Mouse (Mus musculus): ENCODE results near the gene Ints5. TPM values are rescaled to one million over a fixed set of nuclear protein-coding genes. Genes with fewer than 3 reads are reported as not detected.

Gene Ints5
- polyA plus RNA-seq, 1 experiment: 17.7 TPM

- no peak for DNase-seq
- Histone ChIP-seq H3K27ac (ENCODE audit: insufficient read depth, low read length) (no peak overlapping the region), H3K4me1 (ENCODE audit: control insufficient read depth, insufficient read depth, low read length) (peaks cover 5% of the 10 kb centered on the region; the same call in 1 of the 2 replicates), H3K27me3 (ENCODE audit: control insufficient read depth, insufficient read depth, low read length) (no peaks in the 10 kb centered on the region), H3K4me3 (replicated peaks; ENCODE audit: insufficient read depth, low read depth, low read length) (no peak overlapping the region)
- 91% methylated on average over 12 of the region's 12 CpGs for WGBS
- TF ChIP-seq POLR2A (IDR thresholded peaks at IDR 0.05; ENCODE audit: borderline replicate concordance, insufficient read depth, low read length) (no peak), CTCF (IDR thresholded peaks at IDR 0.05; ENCODE audit: borderline replicate concordance, insufficient read depth, low read depth, low read length) (no peak)
Measured at GRCm38 (mm10) chr19:8927891-8928525, 35.2 kb downstream of the Ints5 start.

DNA sequence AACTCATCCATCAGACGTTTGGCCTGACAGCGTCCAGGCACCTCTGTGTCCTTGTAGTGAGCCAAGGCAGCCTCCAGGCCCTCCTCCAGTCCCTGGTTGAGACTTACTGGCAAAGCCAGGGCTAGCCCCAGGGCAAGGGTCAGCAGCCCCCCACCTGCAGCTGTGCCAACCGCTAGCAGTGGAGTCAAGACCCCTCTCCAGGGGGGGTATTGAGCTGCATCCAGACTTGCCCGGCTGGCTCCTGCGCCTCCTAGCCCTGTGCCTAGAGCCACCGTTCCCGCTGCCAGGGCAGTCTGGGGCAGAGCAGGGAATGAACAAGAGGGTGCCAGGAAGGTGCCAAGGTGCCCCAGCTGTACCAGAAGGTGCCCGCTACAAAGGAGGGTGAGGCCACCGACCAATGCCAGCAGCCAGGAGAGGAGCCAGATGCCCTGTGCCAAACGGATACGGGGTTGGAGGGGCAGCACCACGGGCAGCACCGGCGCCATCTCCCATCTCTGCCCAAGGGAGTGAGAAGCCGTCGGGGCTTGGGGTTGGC lies 36.0 kb downstream of the Ints5 start:
- peak overlapping the region; percentile 41 for H3K27ac ChIP-seq (ENCODE audit: insufficient read depth, low read length)
- H3K27me3 ChIP-seq (ENCODE audit: control insufficient read depth, insufficient read depth, low read length): no peaks in the 10 kb centered on the region
- H3K4me3 ChIP-seq (replicated peaks; ENCODE audit: insufficient read depth, low read depth, low read length): peak overlapping the region; percentile 68
- peaks cover 5% of the 10 kb centered on the region; the same call in 1 of the 2 replicates for H3K4me1 ChIP-seq (ENCODE audit: control insufficient read depth, insufficient read depth, low read length)
- peak in 1 of 2 experiments; percentile 67 for DNase-seq
- TF ChIP-seq POLR2A (IDR thresholded peaks at IDR 0.05; ENCODE audit: borderline replicate concordance, insufficient read depth, low read length) (no peak), CTCF (IDR thresholded peaks at IDR 0.05; ENCODE audit: borderline replicate concordance, insufficient read depth, low read depth, low read length) (no peak)
- WGBS: 4% methylated on average over 16 of the region's 16 CpGs

GRCm38 (mm10) chr19:8929224-8930088 lies 36.7 kb downstream of the Ints5 start, which contains the start of the genes Rom1 and Eml3:
TSS of gene Rom1 (minus strand) at chr19:8929356.
TSS of gene Eml3 (plus strand) at chr19:8929552.
- Histone ChIP-seq H3K4me3 (replicated peaks; ENCODE audit: insufficient read depth, low read depth, low read length) (peak within 1 kb of the TSS; percentile 68), H3K27ac (ENCODE audit: insufficient read depth, low read length) (peak within 1 kb of the TSS; percentile 73), H3K4me1 (ENCODE audit: control insufficient read depth, insufficient read depth, low read length) (peaks cover 5% of the 10 kb centered on the region; the same call in 1 of the 2 replicates), H3K27me3 (ENCODE audit: control insufficient read depth, insufficient read depth, low read length) (no peaks in the 10 kb centered on the region)
- under 1% methylated on average over 59 of the region's 74 CpGs for WGBS
- peak; percentile 77 to 85 for DNase-seq
- no peak for TF ChIP-seq CTCF (IDR thresholded peaks at IDR 0.05; ENCODE audit: borderline replicate concordance, insufficient read depth, low read depth, low read length)
- TF ChIP-seq POLR2A (IDR thresholded peaks at IDR 0.05; ENCODE audit: borderline replicate concordance, insufficient read depth, low read length): no peak

DNA sequence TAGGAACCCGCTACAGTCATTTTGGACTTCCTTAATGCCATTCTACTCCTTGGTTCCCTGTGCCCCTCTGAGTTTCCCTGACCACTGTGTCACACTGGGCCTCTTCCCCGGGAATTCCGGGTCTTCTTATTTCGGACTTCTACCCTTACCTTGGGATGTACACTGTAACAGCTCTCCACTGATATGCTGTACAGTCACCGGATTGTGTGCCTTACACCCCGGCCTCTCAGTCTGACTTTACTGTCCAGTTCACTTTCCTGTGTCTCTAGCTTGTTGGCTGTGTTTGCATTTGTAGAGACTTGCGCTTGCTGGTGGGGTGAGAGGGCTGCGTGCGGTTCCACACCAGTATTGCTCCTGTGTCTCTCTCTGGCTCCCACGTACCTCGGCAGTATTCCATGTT lies 37.3 kb downstream of the Ints5 start:
- no peak for TF ChIP-seq CTCF (IDR thresholded peaks at IDR 0.05; ENCODE audit: borderline replicate concordance, insufficient read depth, low read depth, low read length)
- no peak for TF ChIP-seq POLR2A (IDR thresholded peaks at IDR 0.05; ENCODE audit: borderline replicate concordance, insufficient read depth, low read length)
- H3K4me3 ChIP-seq (replicated peaks; ENCODE audit: insufficient read depth, low read depth, low read length): peak overlapping the region; percentile 68
- peak overlapping the region; percentile 73 for H3K27ac ChIP-seq (ENCODE audit: insufficient read depth, low read length)

DNA sequence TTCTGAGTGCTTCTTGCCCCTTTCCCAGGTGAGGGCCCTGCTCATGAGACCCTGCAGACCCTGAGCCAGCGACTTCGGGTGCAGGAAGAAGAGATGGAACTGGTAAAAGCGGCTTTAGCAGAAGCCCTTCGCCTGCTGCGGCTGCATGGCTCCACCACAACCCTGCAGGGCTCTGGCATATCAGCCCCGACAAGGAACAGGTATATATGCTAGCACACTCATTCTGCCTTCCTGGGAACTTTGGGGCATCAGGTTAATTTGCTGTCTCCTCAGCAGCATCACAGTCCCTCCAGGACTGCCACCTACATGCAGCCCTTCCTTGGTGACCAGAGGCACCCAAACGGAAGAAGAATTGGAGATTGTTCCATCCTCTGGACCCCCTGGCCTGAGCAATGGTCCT lies 38.0 kb downstream of the Ints5 start:
- H3K27me3 ChIP-seq (ENCODE audit: control insufficient read depth, insufficient read depth, low read length): no peaks in the 10 kb centered on the region
- WGBS: 85% methylated on average over 7 of the region's 7 CpGs
- H3K4me1 ChIP-seq (ENCODE audit: control insufficient read depth, insufficient read depth, low read length): peaks cover 5% of the 10 kb centered on the region; the same call in 1 of the 2 replicates
- DNase-seq: no peak
- TF ChIP-seq CTCF (IDR thresholded peaks at IDR 0.05; ENCODE audit: borderline replicate concordance, insufficient read depth, low read depth, low read length): no peak
- TF ChIP-seq POLR2A (IDR thresholded peaks at IDR 0.05; ENCODE audit: borderline replicate concordance, insufficient read depth, low read length): no peak
- no peak overlapping the region for H3K4me3 ChIP-seq (replicated peaks; ENCODE audit: insufficient read depth, low read depth, low read length)
- H3K27ac ChIP-seq (ENCODE audit: insufficient read depth, low read length): no peak overlapping the region

More for the DNA sequence above, 37.3 kb downstream of the Ints5 start:
- peaks cover 5% of the 10 kb centered on the region; the same call in 1 of the 2 replicates for H3K4me1 ChIP-seq (ENCODE audit: control insufficient read depth, insufficient read depth, low read length)
- DNase-seq: no peak
- 18% methylated on average over 11 of the region's 11 CpGs for WGBS
- no peaks in the 10 kb centered on the region for H3K27me3 ChIP-seq (ENCODE audit: control insufficient read depth, insufficient read depth, low read length)

GRCm38 (mm10) chr19:8936736-8937135 lies 43.9 kb downstream of the Ints5 start:
- 82% methylated on average over 2 of the region's 2 CpGs for WGBS
- TF ChIP-seq CTCF (IDR thresholded peaks at IDR 0.05; ENCODE audit: borderline replicate concordance, insufficient read depth, low read depth, low read length): no peak
- no peak for TF ChIP-seq POLR2A (IDR thresholded peaks at IDR 0.05; ENCODE audit: borderline replicate concordance, insufficient read depth, low read length)
- DNase-seq: no peak
- no peak overlapping the region for H3K4me3 ChIP-seq (replicated peaks; ENCODE audit: insufficient read depth, low read depth, low read length)
- no peak overlapping the region for H3K27ac ChIP-seq (ENCODE audit: insufficient read depth, low read length)
- H3K27me3 ChIP-seq (ENCODE audit: control insufficient read depth, insufficient read depth, low read length): no peaks in the 10 kb centered on the region
- peaks cover 4% of the 10 kb centered on the region; the same call in 1 of the 2 replicates for H3K4me1 ChIP-seq (ENCODE audit: control insufficient read depth, insufficient read depth, low read length)

GRCm38 (mm10) chr19:8940526-8941133 lies 47.8 kb downstream of the Ints5 start:
- TF ChIP-seq CTCF (IDR thresholded peaks at IDR 0.05; ENCODE audit: borderline replicate concordance, insufficient read depth, low read depth, low read length) (no peak), POLR2A (IDR thresholded peaks at IDR 0.05; ENCODE audit: borderline replicate concordance, insufficient read depth, low read length) (no peak)
- 80% methylated on average over 15 of the region's 15 CpGs for WGBS

More at GRCm38 (mm10) chr19:8940526-8941133, 47.8 kb downstream of the Ints5 start:
- H3K4me1 ChIP-seq (ENCODE audit: control insufficient read depth, insufficient read depth, low read length): peaks cover 10% of the 10 kb centered on the region
- H3K27me3 ChIP-seq (ENCODE audit: control insufficient read depth, insufficient read depth, low read length): no peaks in the 10 kb centered on the region
- H3K27ac ChIP-seq (ENCODE audit: insufficient read depth, low read length): no peak overlapping the region
- peak in 1 of 2 experiments; percentile 23 for DNase-seq
- H3K4me3 ChIP-seq (replicated peaks; ENCODE audit: insufficient read depth, low read depth, low read length): no peak overlapping the region

Measured in cerebellum, adult 2 months (tissue).